Mouse (Mus musculus): ENCODE data around the gene Tpt1.
"Not testable (repeated sequence)": the region's sequence is repeated elsewhere in the genome, so short reads cannot be mapped to it uniquely, and the experiment has no call there.

- not testable (repeated sequence) for TF ChIP-seq CTCF, POLR2A (IDR thresholded peaks at IDR 0.05; ENCODE audit: insufficient read depth, low read depth, low read length)
Observed at GRCm38 (mm10) chr14:75868028-75868427, 23.1 kb downstream of the Tpt1 start.
